Mouse (Mus musculus) small intestine, adult 2 months (tissue): ENCODE data around the gene Dock8. TPM values are rescaled to one million over a fixed set of nuclear protein-coding genes. Genes with fewer than 3 reads are reported as not detected.

ENCODE experiments used
- H3K27ac ChIP-seq: fragments of 200-500 bp; 2 replicates; pipeline ENCODE4 v1.5.1; 2012; ENCODE audit warnings: low read depth, low read length, control low read depth, inconsistent platforms; ENCODE audit not compliant: insufficient read depth
- H3K27me3 ChIP-seq: fragments of 200-500 bp; 2 replicates; pipeline ENCODE4 v1.6.1; 2012; ENCODE audit warnings: mild to moderate bottlenecking, moderate library complexity, low read length, inconsistent platforms; ENCODE audit not compliant: control insufficient read depth, insufficient read depth
- H3K36me3 ChIP-seq: fragments of 200-500 bp; 2 replicates; pipeline ENCODE4 v1.6.1; 2012; ENCODE audit warnings: mild to moderate bottlenecking, low read length, control low read depth, inconsistent platforms; ENCODE audit not compliant: control insufficient read depth, insufficient read depth
- H3K4me1 ChIP-seq: fragments of 200-500 bp; 2 replicates; pipeline ENCODE4 v1.6.1; 2012; ENCODE audit warnings: low read length, inconsistent platforms, mixed read lengths; ENCODE audit not compliant: control insufficient read depth, insufficient read depth, insufficient read length
- H3K4me3 ChIP-seq: fragments of 200-500 bp; 2 replicates; pipeline ENCODE4 v1.5.1; 2012; ENCODE audit warnings: low read depth, mild to moderate bottlenecking, control low read depth, inconsistent platforms, low read length, moderate library complexity
- CTCF ChIP-seq: fragments of 200-500 bp; IDR thresholded peaks from 2 replicates; pipeline ENCODE4 v1.5.1; 2012; ENCODE audit warnings: low read depth, mild to moderate bottlenecking, control low read depth, inconsistent platforms, low read length, moderate library complexity, mixed read lengths; ENCODE audit not compliant: insufficient replicate concordance, insufficient read length; ENCODE audit errors: extremely low read depth
- POLR2A ChIP-seq: fragments of 200-500 bp; IDR thresholded peaks from 2 replicates; pipeline ENCODE4 v1.6.1; 2012; ENCODE audit warnings: low read depth, mild to moderate bottlenecking, control low read depth, inconsistent platforms, low read length, moderate library complexity
- WGBS: fragments of 180-500 bp; shearing (Covaris S2); methylation state at CpG from one replicate; pipeline ENCODE4 v1.1.7; 2018; 5-methylcytosine and 5-hydroxymethylcytosine counted together
- polyA plus RNA-seq: library from polyadenylated mRNA; depleted of rRNA; stranded (reverse); fragments of >200 nt; gene quantifications from 2 replicates; pipeline ENCODE4 v1.2.3, GENCODE M21; 2012

Dock8 gene
- polyA plus RNA-seq, 1 experiment: 14.7 TPM

GRCm38 (mm10) chr19:25116981-25117380 is 117.6 kb downstream of the Dock8 start:
- Histone ChIP-seq H3K4me3 (no peak overlapping the region), H3K36me3 (peaks cover 20% of the 10 kb centered on the region), H3K4me1 (no peaks in the 10 kb centered on the region), H3K27me3 (no peaks in the 10 kb centered on the region), H3K27ac (no peak overlapping the region)
- no peak for TF ChIP-seq CTCF
- TF ChIP-seq POLR2A: no peak
- WGBS: 62% methylated on average over 2 of the region's 2 CpGs

GRCm38 (mm10) chr19:25122417-25122816 is 123.1 kb downstream of the Dock8 start:
- Histone ChIP-seq H3K27me3 (no peaks in the 10 kb centered on the region), H3K4me1 (no peaks in the 10 kb centered on the region), H3K36me3 (peaks cover 43% of the 10 kb centered on the region), H3K4me3 (no peak overlapping the region), H3K27ac (no peak overlapping the region)
- TF ChIP-seq POLR2A (no peak), CTCF (no peak)
- WGBS: 91% methylated on average over 8 of the region's 8 CpGs

GRCm38 (mm10) chr19:25123031-25123430 is 123.7 kb downstream of the Dock8 start:
- 57% methylated on average over 13 of the region's 13 CpGs for WGBS
- Histone ChIP-seq H3K4me3 (no peak overlapping the region), H3K4me1 (no peaks in the 10 kb centered on the region), H3K27ac (no peak overlapping the region), H3K36me3 (peaks cover 46% of the 10 kb centered on the region), H3K27me3 (no peaks in the 10 kb centered on the region)
- TF ChIP-seq CTCF: no peak
- no peak for TF ChIP-seq POLR2A

GRCm38 (mm10) chr19:25123461-25123860 is 124.1 kb downstream of the Dock8 start:
- H3K27ac ChIP-seq: no peak overlapping the region
- WGBS: 88% methylated on average over 5 of the region's 5 CpGs
- no peaks in the 10 kb centered on the region for H3K4me1 ChIP-seq
- no peak overlapping the region for H3K4me3 ChIP-seq
- TF ChIP-seq POLR2A: no peak
- no peak for TF ChIP-seq CTCF
- H3K27me3 ChIP-seq: no peaks in the 10 kb centered on the region
- peaks cover 46% of the 10 kb centered on the region for H3K36me3 ChIP-seq

- no peak for TF ChIP-seq POLR2A
- no peak; the same call in 1 of the 2 replicates for TF ChIP-seq CTCF
- Histone ChIP-seq H3K27me3 (no peaks in the 10 kb centered on the region), H3K36me3 (peaks cover 34% of the 10 kb centered on the region), H3K27ac (no peak overlapping the region), H3K4me1 (no peaks in the 10 kb centered on the region), H3K4me3 (no peak overlapping the region)
- 14% methylated on average over 4 of the region's 4 CpGs for WGBS
Measured at GRCm38 (mm10) chr19:25132322-25132721, 133.0 kb downstream of the Dock8 start.

- Histone ChIP-seq H3K27ac (no peak overlapping the region), H3K36me3 (peaks cover 29% of the 10 kb centered on the region), H3K27me3 (no peaks in the 10 kb centered on the region), H3K4me3 (no peak overlapping the region), H3K4me1 (no peaks in the 10 kb centered on the region)
- 45% methylated on average over 2 of the region's 2 CpGs for WGBS
- TF ChIP-seq POLR2A (no peak), CTCF (no peak)
Measured at GRCm38 (mm10) chr19:25133959-25134358, 134.6 kb downstream of the Dock8 start.

GRCm38 (mm10) chr19:25136171-25136570 is 136.8 kb downstream of the Dock8 start:
- no peak overlapping the region for H3K4me3 ChIP-seq
- no peaks in the 10 kb centered on the region for H3K27me3 ChIP-seq
- H3K27ac ChIP-seq: no peak overlapping the region
- TF ChIP-seq CTCF (no peak), POLR2A (no peak)
- peaks cover 30% of the 10 kb centered on the region for H3K36me3 ChIP-seq
- 68% methylated on average over 1 of the region's 1 CpGs for WGBS
- no peaks in the 10 kb centered on the region for H3K4me1 ChIP-seq

GRCm38 (mm10) chr19:25137907-25138820 is 138.8 kb downstream of the Dock8 start:
- H3K4me3 ChIP-seq: no peak overlapping the region
- H3K4me1 ChIP-seq: no peaks in the 10 kb centered on the region
- H3K27me3 ChIP-seq: no peaks in the 10 kb centered on the region
- peaks cover 33% of the 10 kb centered on the region for H3K36me3 ChIP-seq
- WGBS: 72% methylated on average over 16 of the region's 16 CpGs
- TF ChIP-seq POLR2A (no peak), CTCF (no peak)
- H3K27ac ChIP-seq: no peak overlapping the region
